Mouse (Mus musculus) cortical plate, adult 2 months (tissue): ENCODE results near the gene Dstn.

Source experiments
- CTCF ChIP-seq: fragments of 200-500 bp; IDR thresholded peaks from 2 replicates; pipeline ENCODE4 v1.5.1; 2011; ENCODE audit warnings: mild to moderate bottlenecking, control low read depth, low read length; ENCODE audit not compliant: insufficient read depth; ENCODE audit errors: extremely low read depth
- POLR2A ChIP-seq: fragments of 200-500 bp; IDR thresholded peaks from 2 replicates; pipeline ENCODE4 v1.6.1; 2011; ENCODE audit warnings: mild to moderate bottlenecking, low read length, control low read depth; ENCODE audit not compliant: insufficient read depth; ENCODE audit errors: extremely low read depth

DNA sequence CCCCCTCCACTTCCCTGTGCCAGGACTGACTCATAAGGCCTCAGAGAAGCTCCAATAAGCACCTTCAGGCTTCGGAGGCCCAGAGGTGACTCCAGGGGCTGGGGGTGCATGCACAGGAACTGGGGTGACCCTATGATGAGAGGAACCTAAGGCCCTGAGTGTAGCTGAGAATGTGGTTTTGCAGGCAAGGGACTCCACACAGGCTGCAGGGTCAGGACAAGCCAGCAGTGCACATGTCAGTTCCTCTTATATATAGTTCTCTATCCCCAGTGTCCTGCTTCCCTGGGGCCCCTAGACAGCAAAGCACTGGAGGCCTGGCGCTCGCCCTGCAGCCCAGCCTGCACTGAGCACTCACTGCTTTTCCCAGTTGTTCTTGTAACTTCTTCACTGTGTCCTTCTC lies 32.9 kb downstream of the Dstn start:
- no peak for TF ChIP-seq POLR2A
- TF ChIP-seq CTCF: no peak
